Mouse (Mus musculus) embryonic facial prominence, embryonic 11.5 days (tissue): Measurements from ENCODE around the gene Aqp1. TPM values are rescaled to one million over a fixed set of nuclear protein-coding genes. Genes with fewer than 3 reads are reported as not detected.

Experiments used
- ATAC-seq: fragments of 200-750 bp; cut with Nextera tagmentation; replicated peaks from 2 replicates; pipeline ENCODE4 v1.8.0; 2017; ENCODE audit warnings: low read depth; ENCODE audit not compliant: insufficient number of reproducible peaks, low FRiP score, low TSS enrichment
- DNase-seq: peaks from one replicate; pipeline ENCODE4 v3.0.0-alpha.2; 2015; ENCODE audit warnings: low spot score
- H3K27ac ChIP-seq: fragments of 300-500 bp; sonication (generic); replicated peaks from 2 replicates; pipeline ENCODE4 v1.5.1; 2014; ENCODE audit warnings: mild to moderate bottlenecking, low read depth, low read length, control low read depth
- H3K27me3 ChIP-seq: fragments of 300-500 bp; sonication (generic); 2 replicates; pipeline ENCODE4 v1.6.1; 2014; ENCODE audit warnings: mild to moderate bottlenecking, low read length, moderate library complexity, mixed read lengths; ENCODE audit not compliant: control insufficient read depth, insufficient read depth
- H3K36me3 ChIP-seq: fragments of 300-500 bp; sonication (generic); replicated peaks from 2 replicates; pipeline ENCODE4 v1.6.1; 2014; ENCODE audit warnings: low read depth, mild to moderate bottlenecking, low read length, moderate library complexity, mixed read lengths; ENCODE audit not compliant: control insufficient read depth, insufficient read depth
- H3K4me1 ChIP-seq: fragments of 300-500 bp; sonication (generic); 2 replicates; pipeline ENCODE4 v1.6.1; 2014; ENCODE audit warnings: low read length, mixed read lengths; ENCODE audit not compliant: control insufficient read depth, insufficient read depth
- H3K4me2 ChIP-seq: fragments of 300-500 bp; sonication (generic); 2 replicates; pipeline ENCODE4 v1.6.1; 2014; ENCODE audit warnings: low read depth, mild to moderate bottlenecking, control low read depth, low read length, moderate library complexity
- H3K4me3 ChIP-seq: fragments of 300-500 bp; sonication (generic); 2 replicates; pipeline ENCODE4 v1.5.1; 2014; ENCODE audit warnings: low read depth, low read length, control low read depth
- H3K9ac ChIP-seq: fragments of 300-500 bp; sonication (generic); replicated peaks from 2 replicates; pipeline ENCODE4 v1.6.1; 2014; ENCODE audit warnings: mild to moderate bottlenecking, control low read depth, low read length
- H3K9me3 ChIP-seq: fragments of 300-500 bp; sonication (generic); replicated peaks from 2 replicates; pipeline ENCODE4 v1.6.1; 2016; ENCODE audit warnings: mild to moderate bottlenecking, low read length, inconsistent platforms, mixed read lengths; ENCODE audit not compliant: control insufficient read depth
- WGBS: fragments of 180-500 bp; shearing (Covaris S2); extraction: QIAGEN DNeasy Blood & Tissue Kit; methylation state at CpG from one replicate; pipeline ENCODE4 v1.1.7; 2014; 5-methylcytosine and 5-hydroxymethylcytosine counted together
- polyA plus RNA-seq: library from polyadenylated mRNA; unstranded; fragments of >200 nt; fragmentation: Nextera tagmentation; extraction: Ambion mirVana; gene quantifications from 2 replicates; pipeline ENCODE4 v1.2.1, GENCODE M21; 2014

The Aqp1 gene
- polyA plus RNA-seq, 1 experiment from 2014 or later, result 0.28 TPM

- ATAC-seq (no peak), DNase-seq (no peak)
- H3K9ac ChIP-seq, result no peak within 1 kb of the TSS
- WGBS, result 88% methylated on average over 6 of the region's 6 CpGs
- H3K27me3 ChIP-seq, result no peaks in the 10 kb centered on the region
- no peak within 1 kb of the TSS for H3K4me2 ChIP-seq
- H3K4me3 ChIP-seq, result no peak within 1 kb of the TSS
- no peaks in the 10 kb centered on the region for H3K4me1 ChIP-seq
- no peaks in the 10 kb centered on the region for H3K36me3 ChIP-seq
- no peak within 1 kb of the TSS for H3K27ac ChIP-seq
- H3K9me3 ChIP-seq, result no peaks in the 10 kb centered on the region
These were observed 39.8 kb downstream of the Aqp1 start, which contains the start of gene Ghrhr for GRCm38 (mm10) chr6:55376076-55376475. Gene Ghrhr (plus strand): TSS chr6:55376295.

GRCm38 (mm10) chr6:55376511-55376910, 40.3 kb downstream of the Aqp1 start:
- Histone ChIP-seq H3K4me3 (no peak overlapping the region), H3K4me2 (no peak overlapping the region), H3K27ac (no peak overlapping the region), H3K9me3 (no peaks in the 10 kb centered on the region), H3K27me3 (no peaks in the 10 kb centered on the region), H3K36me3 (no peaks in the 10 kb centered on the region), H3K4me1 (no peaks in the 10 kb centered on the region), H3K9ac (no peak overlapping the region)
- 73% methylated on average over 5 of the region's 5 CpGs for WGBS
- ATAC-seq (no peak), DNase-seq (no peak)

- Histone ChIP-seq H3K36me3 (no peaks in the 10 kb centered on the region), H3K9ac (no peak overlapping the region), H3K9me3 (no peaks in the 10 kb centered on the region), H3K27me3 (no peaks in the 10 kb centered on the region), H3K4me1 (no peaks in the 10 kb centered on the region), H3K27ac (no peak overlapping the region), H3K4me2 (no peak overlapping the region), H3K4me3 (no peak overlapping the region)
- DNase-seq (no peak), ATAC-seq (no peak)
- WGBS, result 82% methylated on average over 4 of the region's 4 CpGs
These were observed 41.2 kb downstream of the Aqp1 start for GRCm38 (mm10) chr6:55377461-55377860.

GRCm38 (mm10) chr6:55379641-55380335, 43.6 kb downstream of the Aqp1 start:
- no peak overlapping the region for H3K27ac ChIP-seq
- no peaks in the 10 kb centered on the region for H3K27me3 ChIP-seq
- ATAC-seq, result no peak
- peak; percentile 67 for DNase-seq
- H3K9ac ChIP-seq, result no peak overlapping the region
- H3K4me1 ChIP-seq, result no peaks in the 10 kb centered on the region
- WGBS, result 34% methylated on average over 3 of the region's 3 CpGs
- no peak overlapping the region for H3K4me2 ChIP-seq
- no peaks in the 10 kb centered on the region for H3K36me3 ChIP-seq
- H3K9me3 ChIP-seq, result no peaks in the 10 kb centered on the region
- H3K4me3 ChIP-seq, result no peak overlapping the region

- no peaks in the 10 kb centered on the region for H3K9me3 ChIP-seq
- H3K9ac ChIP-seq, result no peak overlapping the region
- no peak overlapping the region for H3K4me2 ChIP-seq
- H3K36me3 ChIP-seq, result no peaks in the 10 kb centered on the region
- H3K27me3 ChIP-seq, result no peaks in the 10 kb centered on the region
- ATAC-seq (no peak), DNase-seq (no peak)
- H3K4me3 ChIP-seq, result no peak overlapping the region
- H3K4me1 ChIP-seq, result no peaks in the 10 kb centered on the region
- no peak overlapping the region for H3K27ac ChIP-seq
- WGBS, result 88% methylated on average over 4 of the region's 4 CpGs
These were observed 45.7 kb downstream of the Aqp1 start for GRCm38 (mm10) chr6:55381966-55382365.

DNA sequence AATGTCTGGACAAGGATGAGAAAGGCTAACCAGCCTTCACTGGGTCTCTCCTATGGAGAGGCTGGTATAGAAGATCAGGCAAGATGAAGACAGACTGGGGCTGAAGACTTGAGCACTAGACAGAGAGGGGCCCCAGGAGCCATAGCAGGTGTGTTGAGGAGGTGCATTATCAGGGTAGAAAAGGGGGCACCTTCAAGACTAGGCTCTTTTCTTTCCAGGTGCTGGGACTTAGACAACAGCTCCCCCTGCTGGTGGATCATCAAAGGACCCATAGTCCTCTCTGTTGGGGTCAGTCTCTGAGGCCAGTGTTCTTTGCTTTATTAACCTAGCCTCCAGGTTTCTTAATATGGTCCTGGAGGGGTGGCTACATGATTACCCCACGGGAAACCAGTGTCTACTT, 47.7 kb downstream of the Aqp1 start:
- Histone ChIP-seq H3K9ac (no peak overlapping the region), H3K27me3 (no peaks in the 10 kb centered on the region), H3K9me3 (no peaks in the 10 kb centered on the region), H3K36me3 (no peaks in the 10 kb centered on the region), H3K27ac (no peak overlapping the region), H3K4me2 (no peak overlapping the region), H3K4me1 (no peaks in the 10 kb centered on the region), H3K4me3 (no peak overlapping the region)
- ATAC-seq (no peak), DNase-seq (peak; percentile 78)
- 28% methylated on average over 1 of the region's 1 CpGs for WGBS

- Histone ChIP-seq H3K27ac (no peak overlapping the region), H3K36me3 (no peaks in the 10 kb centered on the region), H3K27me3 (no peaks in the 10 kb centered on the region), H3K4me3 (no peak overlapping the region), H3K4me1 (no peaks in the 10 kb centered on the region), H3K9me3 (no peaks in the 10 kb centered on the region), H3K4me2 (no peak overlapping the region), H3K9ac (no peak overlapping the region)
- DNase-seq (no peak), ATAC-seq (no peak)
- 61% methylated on average over 5 of the region's 5 CpGs for WGBS
These were observed 48.2 kb downstream of the Aqp1 start for GRCm38 (mm10) chr6:55384356-55384951.

- no peaks in the 10 kb centered on the region for H3K27me3 ChIP-seq
- ATAC-seq, result 0 out of 2 replicates have a peak, but pooled peaks have one; percentile 27
- H3K4me1 ChIP-seq, result no peaks in the 10 kb centered on the region
- H3K36me3 ChIP-seq, result no peaks in the 10 kb centered on the region
- no peak overlapping the region for H3K9ac ChIP-seq
- peak; percentile 8 for DNase-seq
- no peak overlapping the region for H3K27ac ChIP-seq
- H3K4me3 ChIP-seq, result no peak overlapping the region
- no peak overlapping the region for H3K4me2 ChIP-seq
- 52% methylated on average over 12 of the region's 12 CpGs for WGBS
- H3K9me3 ChIP-seq, result no peaks in the 10 kb centered on the region
These were observed 52.4 kb downstream of the Aqp1 start for GRCm38 (mm10) chr6:55388546-55389169.
